Mouse (Mus musculus): ENCODE measurements around the gene Uchl4. TPM values are rescaled to one million over a fixed set of nuclear protein-coding genes. Genes with fewer than 3 reads are reported as not detected.
"Not testable (repeated sequence)": the region's sequence is repeated elsewhere in the genome, so short reads cannot be mapped to it uniquely, and the experiment has no call there.

Uchl4 gene
- not detected in 2 replicates for polyA plus RNA-seq (2012; ENCODE audit: insufficient read depth, low replicate concordance)

DNA sequence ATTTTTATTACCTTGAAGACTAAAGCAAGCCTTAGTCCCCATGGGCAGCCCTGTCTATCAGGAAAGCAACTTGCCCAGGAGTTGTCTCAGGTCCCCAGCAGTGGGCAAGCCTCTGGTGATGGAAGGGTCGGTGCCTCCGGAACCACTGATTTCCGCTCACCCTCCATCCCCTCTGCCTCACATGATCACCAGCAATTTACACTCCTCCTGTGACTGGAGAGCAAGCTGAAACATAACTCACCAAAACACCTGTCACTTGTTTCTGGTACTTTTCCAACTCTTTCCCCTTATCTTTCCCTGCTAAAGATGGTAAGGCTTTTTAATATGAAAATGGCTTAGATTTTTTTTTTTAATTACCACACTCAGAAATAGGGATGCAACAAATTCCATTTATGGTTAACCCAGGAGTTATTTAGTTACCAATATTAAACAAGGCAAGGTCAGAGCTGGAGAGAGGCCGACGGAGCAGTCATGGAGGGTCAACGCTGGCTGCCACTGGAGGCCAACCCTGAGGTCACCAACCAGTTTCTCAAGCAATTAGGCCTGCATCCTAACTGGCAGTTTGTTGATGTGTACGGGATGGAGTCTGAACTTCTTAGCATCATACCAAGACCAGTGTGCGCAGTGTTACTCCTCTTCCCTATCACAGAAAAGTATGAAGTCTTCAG is at the start of gene Uchl4:
Uchl4 (plus strand) TSS at position 434 of the 668 bp plus-strand sequence.
- TF ChIP-seq GATA1 (IDR thresholded peaks at IDR 0.05; ENCODE audit: borderline replicate concordance, low read length) (no peak), FLI1 (IDR thresholded peaks at IDR 0.05; ENCODE audit: low read length) (no peak)
- Histone ChIP-seq H3K9me3 (no peaks in the 10 kb centered on the region), H3K27me3 (replicated peaks) (no peaks in the 10 kb centered on the region), H3K36me3 (replicated peaks; ENCODE audit: low read length) (peaks cover 49% of the 10 kb centered on the region), H3K4me1 (peaks cover 47% of the 10 kb centered on the region), H3K4me3 (replicated peaks) (no peak within 1 kb of the TSS)

DNA sequence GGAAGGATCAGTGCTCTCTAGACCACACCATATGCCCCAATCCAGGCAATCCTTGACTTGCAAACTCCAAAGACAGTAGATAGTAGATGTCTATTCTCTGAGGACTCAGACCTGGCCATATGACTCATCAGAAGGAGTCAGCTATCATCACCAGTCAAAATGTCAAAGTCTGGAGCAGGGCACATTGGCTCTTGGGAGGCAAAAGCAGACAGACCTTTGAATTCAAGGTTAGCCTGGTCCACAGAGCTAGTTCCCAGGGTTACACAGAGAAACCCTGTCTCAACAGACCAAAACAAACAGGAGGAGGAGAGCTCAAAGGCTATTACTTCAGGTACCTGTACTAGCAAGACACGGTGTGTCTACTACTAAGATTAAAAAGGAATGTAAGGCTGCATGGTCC is 41.1 kb upstream of the Uchl4 start:
- Histone ChIP-seq H3K4me1 (no peaks in the 10 kb centered on the region), H3K36me3 (replicated peaks; ENCODE audit: low read length) (peaks cover 96% of the 10 kb centered on the region), H3K27me3 (replicated peaks) (no peaks in the 10 kb centered on the region), H3K4me3 (replicated peaks) (no peak overlapping the region), H3K9me3 (no peaks in the 10 kb centered on the region)
- TF ChIP-seq FLI1 (IDR thresholded peaks at IDR 0.05; ENCODE audit: low read length) (no peak), GATA1 (IDR thresholded peaks at IDR 0.05; ENCODE audit: borderline replicate concordance, low read length) (no peak)

DNA sequence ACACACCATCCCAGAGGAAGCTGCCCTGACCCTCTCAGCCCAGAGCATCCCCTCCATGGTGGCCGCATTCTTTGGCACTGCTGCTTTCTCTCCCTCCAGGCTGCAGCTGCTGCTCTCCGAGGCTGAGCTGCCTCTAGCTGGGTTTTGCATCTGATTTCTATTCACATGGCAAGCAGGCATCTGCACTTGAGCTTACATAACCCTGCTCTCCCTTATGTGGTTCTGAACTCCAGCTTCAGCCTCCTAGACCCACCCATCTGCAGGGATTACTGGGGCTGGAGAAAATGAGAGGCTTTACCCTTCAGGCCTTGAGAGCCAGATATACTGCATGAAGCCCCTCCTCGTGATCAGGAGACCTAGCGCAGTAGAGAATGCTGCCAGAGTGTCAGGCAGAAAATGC is 39.4 kb upstream of the Uchl4 start:
- Histone ChIP-seq H3K36me3 (replicated peaks; ENCODE audit: low read length) (peaks cover 96% of the 10 kb centered on the region), H3K4me1 (no peaks in the 10 kb centered on the region), H3K27me3 (replicated peaks) (no peaks in the 10 kb centered on the region), H3K4me3 (replicated peaks) (no peak overlapping the region), H3K9me3 (no peaks in the 10 kb centered on the region)
- TF ChIP-seq GATA1 (IDR thresholded peaks at IDR 0.05; ENCODE audit: borderline replicate concordance, low read length), result no peak
- TF ChIP-seq FLI1 (IDR thresholded peaks at IDR 0.05; ENCODE audit: low read length), result no peak

DNA sequence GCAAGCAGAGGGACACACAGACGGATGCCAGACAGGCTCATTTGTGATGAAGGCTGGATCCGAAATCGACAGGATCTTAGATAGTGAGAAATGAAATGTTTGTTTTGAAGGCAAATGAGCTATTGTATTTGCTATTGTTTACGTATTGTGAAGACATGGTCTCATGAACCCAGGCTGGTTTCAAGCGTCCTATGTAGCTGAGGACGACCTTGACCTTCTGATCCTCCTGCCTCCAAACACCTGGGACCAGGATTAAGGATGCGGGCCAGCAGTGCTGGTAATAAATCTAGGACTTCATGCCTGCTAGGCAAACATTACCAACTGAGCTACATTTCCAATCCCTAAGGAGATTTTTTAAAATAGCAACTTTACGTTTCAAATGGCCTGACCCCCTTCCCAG is 37.5 kb upstream of the Uchl4 start:
- no peak for TF ChIP-seq FLI1 (IDR thresholded peaks at IDR 0.05; ENCODE audit: low read length)
- no peak for TF ChIP-seq GATA1 (IDR thresholded peaks at IDR 0.05; ENCODE audit: borderline replicate concordance, low read length)
- Histone ChIP-seq H3K27me3 (replicated peaks) (no peaks in the 10 kb centered on the region), H3K4me1 (peaks cover 3% of the 10 kb centered on the region), H3K9me3 (no peaks in the 10 kb centered on the region), H3K4me3 (replicated peaks) (no peak overlapping the region), H3K36me3 (replicated peaks; ENCODE audit: low read length) (peaks cover 94% of the 10 kb centered on the region)

DNA sequence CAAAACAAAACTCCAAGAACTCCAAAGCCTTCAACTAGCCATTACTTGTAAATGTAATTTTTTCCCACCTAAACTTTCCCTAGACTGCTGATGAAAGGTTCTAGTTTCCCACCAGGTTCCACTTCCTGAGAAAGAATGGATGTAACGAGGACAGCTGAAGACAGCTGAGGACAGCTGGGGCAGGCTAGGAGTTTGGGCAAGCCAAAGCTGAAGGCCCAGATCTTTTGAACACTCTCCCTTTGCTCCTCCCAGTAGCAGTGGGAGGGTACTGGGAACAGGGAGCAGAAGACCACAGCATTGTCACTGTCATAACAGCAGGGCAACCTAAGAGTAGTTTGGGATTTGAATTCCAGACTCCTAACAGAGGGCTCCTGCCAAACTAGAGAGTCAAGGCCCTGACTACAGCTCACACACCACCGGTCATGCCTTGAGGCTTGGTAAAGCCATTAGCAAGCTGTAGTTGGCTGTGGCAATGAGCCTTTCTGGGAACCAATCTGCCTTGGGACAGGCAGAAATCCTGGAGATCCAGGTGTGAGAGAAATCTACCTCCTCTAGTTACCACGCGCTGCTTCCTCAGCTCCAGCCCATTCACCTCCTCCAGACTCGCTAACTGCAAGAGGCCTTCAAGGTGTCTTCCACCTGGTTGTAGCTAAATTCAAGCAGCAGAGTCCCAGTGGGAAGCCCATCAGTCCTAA is 36.8 kb upstream of the Uchl4 start:
- no peaks in the 10 kb centered on the region for H3K9me3 ChIP-seq
- peaks cover 10% of the 10 kb centered on the region for H3K4me1 ChIP-seq
- H3K27me3 ChIP-seq (replicated peaks), result no peaks in the 10 kb centered on the region
- peaks cover 94% of the 10 kb centered on the region for H3K36me3 ChIP-seq (replicated peaks; ENCODE audit: low read length)
- H3K4me3 ChIP-seq (replicated peaks), result no peak overlapping the region
- TF ChIP-seq FLI1 (IDR thresholded peaks at IDR 0.05; ENCODE audit: low read length), result no peak
- no peak for TF ChIP-seq GATA1 (IDR thresholded peaks at IDR 0.05; ENCODE audit: borderline replicate concordance, low read length)

DNA sequence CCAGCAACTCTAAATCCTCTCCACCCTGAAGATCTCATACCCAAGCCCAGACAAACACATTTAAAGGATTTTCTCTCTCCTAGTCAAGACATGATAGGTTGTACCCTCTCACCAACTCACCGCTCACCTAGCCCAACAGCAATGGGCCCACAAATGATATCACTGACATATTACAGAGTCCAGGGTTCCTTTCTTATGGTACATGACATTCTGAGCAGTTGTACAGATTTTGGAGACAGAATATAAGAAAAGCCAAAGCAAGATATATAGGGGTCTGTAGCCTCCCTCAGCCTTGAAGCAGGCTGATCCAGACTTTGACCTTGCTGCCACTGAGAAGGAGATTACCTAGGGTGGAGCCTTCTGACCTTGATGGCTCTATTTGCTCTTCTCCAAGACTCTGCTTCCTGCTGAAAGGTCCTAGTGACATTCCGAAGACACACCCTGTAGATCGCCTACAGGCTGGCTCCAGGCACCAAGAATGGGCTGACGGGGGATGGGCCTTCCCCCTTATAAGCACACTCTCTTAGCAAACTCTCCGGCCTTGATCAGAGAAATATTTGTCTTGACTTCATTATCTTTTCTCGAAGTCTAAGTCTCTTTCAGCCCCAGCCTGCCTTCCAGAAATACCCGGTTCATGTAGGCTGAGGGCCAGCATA is 36.1 kb upstream of the Uchl4 start:
- Histone ChIP-seq H3K36me3 (replicated peaks; ENCODE audit: low read length) (peaks cover 94% of the 10 kb centered on the region), H3K4me1 (peaks cover 10% of the 10 kb centered on the region)
- not testable (repeated sequence) for H3K4me3 ChIP-seq (replicated peaks); H3K27me3 ChIP-seq (replicated peaks); H3K9me3 ChIP-seq

DNA sequence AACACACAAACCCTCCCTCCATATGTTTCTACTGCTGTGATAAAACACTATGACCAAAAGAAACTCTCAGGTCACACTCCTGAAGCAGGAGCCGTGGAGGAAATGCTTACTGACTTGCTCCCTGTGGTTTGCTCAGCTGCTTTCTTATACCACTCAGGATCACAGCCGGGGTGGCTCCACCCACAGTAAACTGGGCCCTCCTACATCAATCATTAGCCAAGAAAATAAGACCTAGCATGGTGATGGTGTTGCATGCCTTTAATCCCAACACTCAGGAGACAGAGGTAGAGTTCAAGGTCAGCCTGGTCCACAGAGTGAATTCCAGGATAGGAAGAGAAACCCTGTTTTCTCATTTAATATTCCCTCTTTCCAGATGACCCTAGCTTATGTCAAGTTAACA is 35.1 kb upstream of the Uchl4 start:
- H3K27me3 ChIP-seq (replicated peaks), result no peaks in the 10 kb centered on the region
- H3K4me3 ChIP-seq (replicated peaks), result no peak overlapping the region
- peaks cover 91% of the 10 kb centered on the region for H3K36me3 ChIP-seq (replicated peaks; ENCODE audit: low read length)
- no peak for TF ChIP-seq GATA1 (IDR thresholded peaks at IDR 0.05; ENCODE audit: borderline replicate concordance, low read length)
- TF ChIP-seq FLI1 (IDR thresholded peaks at IDR 0.05; ENCODE audit: low read length), result no peak
- no peaks in the 10 kb centered on the region for H3K9me3 ChIP-seq
- H3K4me1 ChIP-seq, result peaks cover 10% of the 10 kb centered on the region

DNA sequence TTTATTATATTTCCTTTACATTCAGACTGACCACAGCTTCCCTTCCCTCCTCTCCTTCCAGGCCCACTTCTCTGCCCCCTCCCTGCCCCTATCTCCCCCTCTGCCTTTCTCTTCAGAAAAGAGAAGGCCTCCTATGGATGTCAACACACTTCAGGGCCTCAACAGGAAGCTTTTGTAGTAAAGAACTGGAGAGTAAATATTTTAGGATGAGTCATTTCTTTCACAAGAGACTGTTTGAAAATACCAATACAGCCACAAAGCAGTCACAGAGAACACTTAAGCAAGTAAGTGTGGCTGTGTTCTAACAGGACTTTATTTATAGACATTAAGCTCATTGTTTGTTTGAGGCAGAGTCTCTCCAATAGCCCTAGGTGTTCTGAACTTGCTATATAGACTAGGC is 32.7 kb upstream of the Uchl4 start:
- TF ChIP-seq GATA1 (IDR thresholded peaks at IDR 0.05; ENCODE audit: borderline replicate concordance, low read length) (no peak), FLI1 (IDR thresholded peaks at IDR 0.05; ENCODE audit: low read length) (no peak)
- Histone ChIP-seq H3K4me3 (replicated peaks) (no peak overlapping the region), H3K27me3 (replicated peaks) (no peaks in the 10 kb centered on the region), H3K9me3 (no peaks in the 10 kb centered on the region), H3K36me3 (replicated peaks; ENCODE audit: low read length) (peaks cover 92% of the 10 kb centered on the region), H3K4me1 (peaks cover 10% of the 10 kb centered on the region)

DNA sequence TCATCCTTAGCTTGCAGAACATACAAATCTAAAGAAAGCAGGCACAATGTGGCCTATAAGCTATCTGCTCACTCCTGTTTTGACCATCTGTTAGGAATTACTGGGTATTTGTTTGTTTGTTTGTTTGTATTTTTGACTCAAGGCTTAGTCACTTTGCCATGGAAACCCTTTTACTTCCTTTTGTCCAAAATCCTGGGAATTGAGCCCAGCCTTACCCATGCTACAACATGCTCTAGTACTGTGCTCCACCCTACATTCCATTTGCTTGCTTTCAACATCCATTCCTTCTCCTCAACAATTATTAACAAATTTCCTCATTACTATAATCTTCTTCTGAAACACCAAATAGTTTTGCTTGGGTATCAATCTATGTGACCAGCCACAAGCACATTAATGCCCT is 32.1 kb upstream of the Uchl4 start:
- no peak overlapping the region for H3K4me3 ChIP-seq (replicated peaks)
- peaks cover 10% of the 10 kb centered on the region for H3K4me1 ChIP-seq
- peaks cover 92% of the 10 kb centered on the region for H3K36me3 ChIP-seq (replicated peaks; ENCODE audit: low read length)
- TF ChIP-seq GATA1 (IDR thresholded peaks at IDR 0.05; ENCODE audit: borderline replicate concordance, low read length) (no peak), FLI1 (IDR thresholded peaks at IDR 0.05; ENCODE audit: low read length) (no peak)
- no peaks in the 10 kb centered on the region for H3K27me3 ChIP-seq (replicated peaks)
- H3K9me3 ChIP-seq, result no peaks in the 10 kb centered on the region

DNA sequence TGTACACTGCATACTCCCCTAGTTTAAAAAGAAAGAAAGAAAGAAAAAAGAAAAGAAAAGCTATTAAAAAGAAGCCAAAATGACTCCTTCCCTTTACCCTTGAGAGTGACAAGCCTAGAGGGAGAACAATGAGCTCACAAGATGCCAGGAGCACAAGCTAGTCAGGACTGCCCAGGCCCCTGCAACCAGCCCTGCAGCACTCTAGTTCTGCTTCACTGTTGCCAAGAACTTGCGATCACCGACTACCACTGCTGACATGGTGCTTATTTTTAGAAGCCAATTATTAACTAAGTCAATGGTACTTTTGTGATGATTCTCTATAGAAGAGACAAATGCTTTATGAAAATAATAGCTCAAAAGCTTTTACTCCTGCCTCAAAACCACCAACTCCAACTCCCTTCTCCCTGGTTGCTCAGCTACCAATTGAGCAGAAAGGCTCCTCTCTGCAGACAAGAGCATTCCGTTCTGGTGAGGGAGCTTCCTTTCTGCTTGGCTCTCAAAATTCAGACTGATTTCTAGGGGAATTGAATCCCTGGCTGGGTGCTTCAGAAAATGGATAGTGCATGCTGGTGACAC is 27.4 kb upstream of the Uchl4 start:
- TF ChIP-seq FLI1 (IDR thresholded peaks at IDR 0.05; ENCODE audit: low read length) (no peak), GATA1 (IDR thresholded peaks at IDR 0.05; ENCODE audit: borderline replicate concordance, low read length) (no peak)
- H3K4me1 ChIP-seq, result peaks cover 37% of the 10 kb centered on the region
- no peaks in the 10 kb centered on the region for H3K27me3 ChIP-seq (replicated peaks)
- H3K36me3 ChIP-seq (replicated peaks; ENCODE audit: low read length), result peaks cover 93% of the 10 kb centered on the region
- H3K4me3 ChIP-seq (replicated peaks), result no peak overlapping the region
- H3K9me3 ChIP-seq, result no peaks in the 10 kb centered on the region

Data from megakaryocyte, embryonic 14.5 days (primary cell).